Mouse (Mus musculus): Measurements from ENCODE around the gene Wbp1.

The Wbp1 gene

GRCm38 (mm10) chr6:83078324-83078858 lies 43.0 kb downstream of the Wbp1 start:
- DNase-seq, result peak; percentile 98 to 100

DNA sequence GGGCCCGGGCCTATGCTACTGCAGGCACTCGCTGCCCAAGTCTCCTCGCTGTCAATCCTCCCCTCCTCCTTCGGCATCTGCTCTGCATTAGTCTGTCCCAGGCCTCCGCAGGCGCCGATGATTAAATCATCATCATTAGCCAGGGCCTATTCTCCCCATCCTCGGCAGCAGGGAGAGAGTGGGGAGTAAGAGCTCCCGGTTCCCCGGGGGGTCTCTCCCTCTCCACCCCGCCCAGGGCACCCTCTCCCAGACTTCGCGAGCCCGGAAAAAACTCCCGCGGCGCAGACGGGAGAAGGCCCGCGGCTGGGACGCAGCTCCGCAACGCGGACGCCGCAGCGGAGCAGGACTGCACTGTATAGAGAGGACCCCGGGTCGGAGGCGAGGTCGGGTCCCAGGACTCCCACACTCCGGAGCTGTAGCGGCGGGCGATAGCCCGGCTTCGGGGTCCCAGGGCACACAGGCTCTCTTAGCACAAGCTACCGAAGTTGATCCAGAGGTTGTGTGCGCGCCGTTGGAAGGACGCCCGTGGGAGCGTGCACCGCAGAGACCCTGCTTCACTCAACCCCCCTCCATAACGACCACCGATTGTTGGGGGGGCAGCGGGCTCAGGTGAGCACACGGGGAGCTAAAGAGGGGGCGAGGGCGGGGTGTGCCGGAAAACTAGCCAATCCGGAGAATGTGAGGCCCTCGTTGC lies 43.6 kb downstream of the Wbp1 start, which contains the start of gene Pcgf1:
Gene Pcgf1 (plus strand): TSS at position 240 of the 694 bp plus-strand sequence.
- DNase-seq, result no peak

DNA sequence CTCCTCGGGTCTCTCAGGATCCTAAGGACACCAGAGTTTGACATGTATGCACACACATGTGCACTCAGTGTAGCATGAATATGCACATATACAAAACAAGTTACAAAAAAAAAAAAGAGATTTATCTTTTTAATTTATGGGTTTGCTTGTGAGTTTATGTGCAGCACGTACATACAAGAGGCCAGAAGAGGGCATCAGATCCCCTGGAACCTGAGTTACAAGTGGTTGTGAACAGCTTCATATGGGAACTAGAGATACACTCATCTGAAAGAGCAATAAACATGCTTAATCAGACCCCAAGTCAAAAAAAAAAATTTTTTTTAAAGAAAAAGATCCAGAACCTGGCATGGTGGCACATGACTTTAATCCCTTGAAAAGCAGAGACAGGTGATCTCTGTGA lies 46.4 kb downstream of the Wbp1 start:
- no peak for DNase-seq

DNA sequence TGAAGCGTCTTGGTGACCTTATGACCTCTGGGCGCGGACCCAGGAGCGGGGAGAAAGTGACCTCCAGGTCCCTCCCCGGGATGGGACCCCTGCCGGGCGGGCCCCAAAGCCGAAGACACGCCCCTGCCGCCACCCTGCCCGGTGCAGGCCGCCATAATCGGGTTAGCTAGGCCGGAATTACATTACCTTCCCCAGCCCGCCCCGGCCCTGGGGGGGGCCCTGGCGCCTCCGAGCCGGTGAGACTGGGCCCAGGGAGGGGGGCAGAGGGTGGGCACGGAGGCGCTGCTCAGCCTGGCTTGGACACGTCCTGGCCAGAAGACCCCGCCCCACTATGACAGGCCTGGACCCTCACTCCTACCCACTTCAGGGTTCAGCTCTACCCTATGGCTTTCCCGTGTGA lies 50.1 kb downstream of the Wbp1 start:
- DNase-seq, result no peak

DNA sequence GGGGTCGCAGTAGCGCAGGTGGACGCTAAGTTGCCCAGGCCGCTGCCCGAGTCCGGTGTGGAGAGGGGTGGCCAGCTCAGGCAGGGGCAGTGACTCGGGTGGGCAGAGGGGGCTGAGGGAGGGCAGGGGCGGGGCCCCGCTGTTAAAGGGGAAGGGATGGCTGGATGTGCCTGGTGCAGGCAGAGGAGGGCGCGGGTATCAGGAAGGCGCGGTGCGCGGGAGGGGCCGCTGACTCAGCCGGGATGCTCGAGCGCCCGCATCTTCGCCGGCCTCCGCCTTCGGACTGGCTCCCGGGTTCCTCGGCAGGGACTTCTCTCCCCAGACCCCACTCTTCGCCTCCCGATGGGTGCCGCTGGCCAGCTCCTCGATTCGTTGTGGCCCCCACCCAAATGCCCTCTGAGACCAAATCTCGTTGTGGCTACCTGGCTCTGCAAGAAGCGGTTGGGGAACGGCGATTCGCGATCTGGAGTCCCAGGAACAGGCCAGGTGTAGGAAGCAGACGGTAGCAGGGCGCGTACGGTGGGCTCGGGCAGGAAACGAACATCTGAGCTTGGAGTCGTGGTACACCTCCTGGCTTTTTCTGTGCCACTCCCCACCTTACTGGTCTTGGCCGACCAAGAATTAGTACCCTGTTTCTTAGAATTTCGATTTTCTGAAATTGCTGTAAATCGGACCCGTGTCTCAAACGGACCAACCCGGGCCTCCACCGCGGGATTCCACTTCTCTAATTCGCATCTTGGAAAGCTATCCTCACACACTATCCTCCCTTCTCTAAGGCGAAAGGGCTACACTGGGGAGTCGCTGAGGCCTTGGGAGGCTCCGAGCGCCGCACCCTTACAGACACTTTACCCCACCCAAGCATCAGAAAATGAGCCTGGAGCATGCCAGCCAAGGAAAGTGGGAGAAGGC lies 50.8 kb downstream of the Wbp1 start:
- DNase-seq, result no peak

DNA sequence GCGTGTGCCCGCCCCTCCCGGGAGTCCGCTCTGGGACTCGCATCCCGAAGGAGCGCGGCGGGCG lies 51.3 kb downstream of the Wbp1 start, which contains the start of gene Tlx2:
Gene Tlx2 (minus strand): TSS at position 47 of the 64 bp plus-strand sequence.
- DNase-seq, result no peak

- DNase-seq, result no peak
These were observed 51.7 kb downstream of the Wbp1 start for GRCm38 (mm10) chr6:83069488-83070246.
